Mouse (Mus musculus): ENCODE measurements around the gene Adtrp. TPM values are rescaled to one million over a fixed set of nuclear protein-coding genes. Genes with fewer than 3 reads are reported as not detected.

Gene Adtrp
- polyA plus RNA-seq, 1 experiment from 2014 or later = 3.0 TPM

DNA sequence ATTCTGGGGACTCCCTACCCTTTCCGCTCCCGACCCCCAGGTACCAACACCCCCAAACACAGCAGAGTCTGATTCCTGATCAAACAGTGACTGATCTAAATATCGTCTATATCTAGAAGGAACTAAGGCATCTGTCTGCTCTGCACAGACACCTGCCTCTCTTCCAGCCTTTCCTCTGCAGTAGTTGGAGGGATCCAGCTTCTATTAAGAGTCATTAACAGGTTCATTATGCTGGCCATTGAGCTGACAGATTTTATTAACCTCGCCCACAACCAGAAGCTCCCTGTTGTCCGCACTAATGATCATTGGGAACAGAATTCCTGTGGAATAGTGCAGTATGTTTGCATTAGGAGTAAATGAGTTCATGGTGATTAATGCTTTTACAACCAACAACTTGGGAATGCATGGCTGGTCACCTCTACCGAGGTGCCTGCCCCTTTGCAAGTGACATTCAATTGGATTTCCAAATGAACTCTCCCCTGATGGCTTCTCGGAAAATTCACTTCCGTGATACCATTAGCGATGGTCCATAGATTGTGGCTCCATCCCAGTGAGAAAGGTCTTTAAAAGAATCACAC lies 67.8 kb downstream of the Adtrp start:
- Histone ChIP-seq H3K4me2 (ENCODE audit: low read depth, low read length) (no peak overlapping the region), H3K9me3 (replicated peaks; ENCODE audit: control insufficient read depth, low read length) (no peaks in the 10 kb centered on the region), H3K9ac (ENCODE audit: low read depth, low read length) (no peak overlapping the region), H3K27ac (ENCODE audit: low read length) (no peak overlapping the region), H3K4me3 (ENCODE audit: low read depth, low read length) (no peak overlapping the region), H3K4me1 (ENCODE audit: control insufficient read depth, low read depth, low read length) (no peaks in the 10 kb centered on the region), H3K36me3 (ENCODE audit: control insufficient read depth, insufficient read depth) (no peaks in the 10 kb centered on the region), H3K27me3 (ENCODE audit: control insufficient read depth, insufficient read depth, low read depth, low read length) (no peaks in the 10 kb centered on the region)
- WGBS (ENCODE audit: insufficient replicate concordance) = 62% methylated on average over 9 of the region's 9 CpGs
- ATAC-seq (ENCODE audit: low read depth) = no peak

DNA sequence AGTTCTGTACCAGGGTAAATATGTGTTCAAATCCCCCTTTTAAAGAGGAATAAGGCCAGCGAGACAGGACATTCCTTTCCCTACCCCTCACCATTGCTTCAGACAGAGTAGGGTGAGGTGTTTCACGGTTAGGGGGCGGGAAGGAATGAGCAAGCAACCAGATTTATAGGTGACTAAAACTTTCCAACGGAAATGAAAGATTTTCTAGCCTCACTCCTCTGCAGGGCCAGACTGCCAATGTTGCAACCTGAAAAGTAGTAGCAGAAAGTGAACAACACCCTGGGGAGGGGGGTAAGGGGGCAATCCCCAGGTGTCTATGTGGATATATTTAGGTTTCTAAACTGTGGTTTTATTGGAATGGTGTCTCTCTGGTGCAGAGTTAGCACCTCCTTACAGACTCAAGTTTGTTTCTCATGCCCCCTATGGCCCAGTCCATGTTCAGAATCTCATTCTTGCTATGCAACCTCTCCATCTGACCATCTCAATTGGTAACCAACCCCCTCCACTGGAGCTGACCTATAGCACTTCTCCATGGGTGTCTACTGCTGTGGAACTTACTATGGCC lies 73.6 kb downstream of the Adtrp start:
- no peak overlapping the region for H3K27ac ChIP-seq (ENCODE audit: low read length)
- 62% methylated on average over 4 of the region's 4 CpGs for WGBS (ENCODE audit: insufficient replicate concordance)
- H3K9me3 ChIP-seq (replicated peaks; ENCODE audit: control insufficient read depth, low read length) = no peaks in the 10 kb centered on the region
- H3K4me3 ChIP-seq (ENCODE audit: low read depth, low read length) = no peak overlapping the region
- no peak overlapping the region for H3K4me2 ChIP-seq (ENCODE audit: low read depth, low read length)
- H3K36me3 ChIP-seq (ENCODE audit: control insufficient read depth, insufficient read depth) = no peaks in the 10 kb centered on the region
- H3K27me3 ChIP-seq (ENCODE audit: control insufficient read depth, insufficient read depth, low read depth, low read length) = no peaks in the 10 kb centered on the region
- no peaks in the 10 kb centered on the region for H3K4me1 ChIP-seq (ENCODE audit: control insufficient read depth, low read depth, low read length)
- ATAC-seq (ENCODE audit: low read depth) = no peak
- no peak overlapping the region for H3K9ac ChIP-seq (ENCODE audit: low read depth, low read length)

- Histone ChIP-seq H3K36me3 (ENCODE audit: control insufficient read depth, insufficient read depth) (no peaks in the 10 kb centered on the region), H3K27ac (ENCODE audit: low read length) (no peak overlapping the region), H3K9ac (ENCODE audit: low read depth, low read length) (no peak overlapping the region), H3K4me2 (ENCODE audit: low read depth, low read length) (no peak overlapping the region), H3K27me3 (ENCODE audit: control insufficient read depth, insufficient read depth, low read depth, low read length) (no peaks in the 10 kb centered on the region), H3K4me1 (ENCODE audit: control insufficient read depth, low read depth, low read length) (no peaks in the 10 kb centered on the region), H3K4me3 (ENCODE audit: low read depth, low read length) (no peak overlapping the region), H3K9me3 (replicated peaks; ENCODE audit: control insufficient read depth, low read length) (no peaks in the 10 kb centered on the region)
- ATAC-seq (ENCODE audit: low read depth) = no peak
- 72% methylated on average over 3 of the region's 3 CpGs for WGBS (ENCODE audit: insufficient replicate concordance)
Measured at GRCm38 (mm10) chr13:41771061-41771460, 76.4 kb downstream of the Adtrp start.

DNA sequence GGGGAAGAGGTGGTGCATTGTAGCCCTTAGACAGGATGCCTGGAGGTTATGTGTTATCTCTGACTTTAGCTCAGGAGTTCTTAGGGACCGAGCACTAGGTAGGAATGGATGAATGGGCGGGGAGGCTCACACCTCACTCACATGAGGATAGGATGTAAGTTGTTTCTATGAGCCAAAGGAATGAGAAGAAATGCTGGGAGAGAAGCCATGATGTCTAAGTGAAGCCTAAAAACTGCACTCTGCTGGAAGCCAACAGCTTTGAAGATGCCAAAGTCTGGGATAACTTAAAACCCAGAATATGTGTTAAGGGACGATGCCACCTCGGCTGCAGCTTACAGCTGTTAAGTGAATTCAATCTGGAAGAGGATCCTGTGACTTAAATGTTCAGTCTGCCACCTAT lies 79.5 kb downstream of the Adtrp start:
- Histone ChIP-seq H3K4me1 (ENCODE audit: control insufficient read depth, low read depth, low read length) (no peaks in the 10 kb centered on the region), H3K27ac (ENCODE audit: low read length) (no peak overlapping the region), H3K36me3 (ENCODE audit: control insufficient read depth, insufficient read depth) (no peaks in the 10 kb centered on the region), H3K9me3 (replicated peaks; ENCODE audit: control insufficient read depth, low read length) (no peaks in the 10 kb centered on the region), H3K9ac (ENCODE audit: low read depth, low read length) (no peak overlapping the region), H3K4me3 (ENCODE audit: low read depth, low read length) (no peak overlapping the region), H3K27me3 (ENCODE audit: control insufficient read depth, insufficient read depth, low read depth, low read length) (no peaks in the 10 kb centered on the region), H3K4me2 (ENCODE audit: low read depth, low read length) (no peak overlapping the region)
- 76% methylated on average over 4 of the region's 4 CpGs for WGBS (ENCODE audit: insufficient replicate concordance)
- no peak for ATAC-seq (ENCODE audit: low read depth)

DNA sequence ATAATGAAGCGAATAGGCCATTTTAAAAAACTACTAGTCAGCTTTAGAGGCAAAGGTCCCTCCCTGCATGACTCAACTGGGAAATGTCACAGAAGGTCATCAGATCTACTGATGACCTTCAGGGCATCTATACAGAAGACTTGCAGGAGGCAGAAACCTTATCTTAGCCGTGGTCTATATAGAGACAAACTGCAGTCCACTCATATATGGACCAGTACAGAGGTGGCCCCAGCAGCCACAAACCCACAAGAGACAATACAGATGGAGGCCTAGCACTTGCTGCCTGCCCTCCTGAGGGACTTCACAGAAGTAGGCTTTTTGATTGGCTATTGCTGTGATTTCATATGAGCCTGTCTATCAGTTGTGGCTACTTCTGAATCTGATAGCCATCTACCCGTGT lies 85.5 kb downstream of the Adtrp start:
- Histone ChIP-seq H3K4me2 (ENCODE audit: low read depth, low read length) (no peak overlapping the region), H3K36me3 (ENCODE audit: control insufficient read depth, insufficient read depth) (no peaks in the 10 kb centered on the region), H3K9me3 (replicated peaks; ENCODE audit: control insufficient read depth, low read length) (no peaks in the 10 kb centered on the region), H3K27me3 (ENCODE audit: control insufficient read depth, insufficient read depth, low read depth, low read length) (no peaks in the 10 kb centered on the region), H3K27ac (ENCODE audit: low read length) (no peak overlapping the region), H3K9ac (ENCODE audit: low read depth, low read length) (no peak overlapping the region), H3K4me1 (ENCODE audit: control insufficient read depth, low read depth, low read length) (no peaks in the 10 kb centered on the region), H3K4me3 (ENCODE audit: low read depth, low read length) (no peak overlapping the region)
- 50% methylated on average over 3 of the region's 3 CpGs for WGBS (ENCODE audit: insufficient replicate concordance)
- no peak for ATAC-seq (ENCODE audit: low read depth)

- Histone ChIP-seq H3K36me3 (ENCODE audit: control insufficient read depth, insufficient read depth) (no peaks in the 10 kb centered on the region), H3K9ac (ENCODE audit: low read depth, low read length) (no peak overlapping the region), H3K9me3 (replicated peaks; ENCODE audit: control insufficient read depth, low read length) (no peaks in the 10 kb centered on the region), H3K4me2 (ENCODE audit: low read depth, low read length) (no peak overlapping the region), H3K4me1 (ENCODE audit: control insufficient read depth, low read depth, low read length) (no peaks in the 10 kb centered on the region), H3K27me3 (ENCODE audit: control insufficient read depth, insufficient read depth, low read depth, low read length) (no peaks in the 10 kb centered on the region), H3K4me3 (ENCODE audit: low read depth, low read length) (no peak overlapping the region), H3K27ac (ENCODE audit: low read length) (no peak overlapping the region)
- no peak for ATAC-seq (ENCODE audit: low read depth)
- 62% methylated on average over 10 of the region's 10 CpGs for WGBS (ENCODE audit: insufficient replicate concordance)
Measured at GRCm38 (mm10) chr13:41760484-41760883, 87.0 kb downstream of the Adtrp start.

GRCm38 (mm10) chr13:41758550-41759465 lies 88.7 kb downstream of the Adtrp start:
- Histone ChIP-seq H3K4me1 (ENCODE audit: control insufficient read depth, low read depth, low read length) (no peaks in the 10 kb centered on the region), H3K4me2 (ENCODE audit: low read depth, low read length) (no peak overlapping the region), H3K9ac (ENCODE audit: low read depth, low read length) (no peak overlapping the region), H3K4me3 (ENCODE audit: low read depth, low read length) (no peak overlapping the region), H3K27ac (ENCODE audit: low read length) (no peak overlapping the region), H3K9me3 (replicated peaks; ENCODE audit: control insufficient read depth, low read length) (no peaks in the 10 kb centered on the region), H3K27me3 (ENCODE audit: control insufficient read depth, insufficient read depth, low read depth, low read length) (no peaks in the 10 kb centered on the region), H3K36me3 (ENCODE audit: control insufficient read depth, insufficient read depth) (no peaks in the 10 kb centered on the region)
- ATAC-seq (ENCODE audit: low read depth) = no peak
- WGBS (ENCODE audit: insufficient replicate concordance) = 63% methylated on average over 19 of the region's 19 CpGs

DNA sequence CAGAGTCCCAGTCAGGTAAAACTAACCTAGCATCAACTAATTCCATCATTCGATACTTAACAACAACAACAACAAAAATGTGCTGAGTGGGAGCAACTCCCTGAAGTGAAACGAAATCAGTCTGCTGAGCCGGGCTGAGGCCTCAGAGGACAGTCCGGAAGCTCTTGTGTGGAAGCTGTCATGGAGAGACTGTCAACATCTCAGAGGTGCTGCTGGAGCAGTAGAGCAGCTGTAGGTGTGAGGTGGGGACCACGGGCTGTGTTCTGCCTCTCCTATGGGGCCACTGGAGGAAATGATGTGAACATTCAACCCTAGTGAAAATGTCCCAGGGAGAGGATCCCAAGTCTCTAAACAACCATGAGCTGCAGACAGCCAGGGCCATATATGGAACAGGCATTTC lies 94.4 kb downstream of the Adtrp start:
- Histone ChIP-seq H3K4me3 (ENCODE audit: low read depth, low read length) (no peak overlapping the region), H3K27me3 (ENCODE audit: control insufficient read depth, insufficient read depth, low read depth, low read length) (no peaks in the 10 kb centered on the region), H3K4me1 (ENCODE audit: control insufficient read depth, low read depth, low read length) (no peaks in the 10 kb centered on the region), H3K36me3 (ENCODE audit: control insufficient read depth, insufficient read depth) (no peaks in the 10 kb centered on the region), H3K9ac (ENCODE audit: low read depth, low read length) (no peak overlapping the region), H3K9me3 (replicated peaks; ENCODE audit: control insufficient read depth, low read length) (no peaks in the 10 kb centered on the region), H3K4me2 (ENCODE audit: low read depth, low read length) (no peak overlapping the region), H3K27ac (ENCODE audit: low read length) (no peak overlapping the region)
- no peak for ATAC-seq (ENCODE audit: low read depth)
- WGBS (ENCODE audit: insufficient replicate concordance) = 51% methylated on average over 5 of the region's 5 CpGs

DNA sequence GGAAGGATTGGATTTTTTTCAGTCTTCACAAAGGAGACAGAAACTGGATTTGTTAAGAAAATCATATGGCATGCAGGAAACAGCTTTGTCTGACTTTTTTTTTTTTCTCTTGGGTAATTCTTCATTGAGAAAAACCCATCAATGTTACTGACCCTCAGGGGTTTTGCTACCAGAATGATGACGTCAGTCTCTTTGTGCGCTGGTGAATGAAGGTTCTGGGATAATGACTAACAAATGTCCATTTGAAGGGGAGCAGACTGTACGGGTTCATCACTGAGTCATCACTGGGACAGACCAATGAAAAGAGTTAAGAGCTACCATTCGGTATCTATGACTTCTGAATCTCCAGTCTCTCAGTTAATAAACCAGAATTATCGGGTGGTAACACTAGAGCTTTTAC lies 97.0 kb downstream of the Adtrp start:
- no peaks in the 10 kb centered on the region for H3K4me1 ChIP-seq (ENCODE audit: control insufficient read depth, low read depth, low read length)
- no peaks in the 10 kb centered on the region for H3K9me3 ChIP-seq (replicated peaks; ENCODE audit: control insufficient read depth, low read length)
- 65% methylated on average over 5 of the region's 5 CpGs for WGBS (ENCODE audit: insufficient replicate concordance)
- no peak overlapping the region for H3K27ac ChIP-seq (ENCODE audit: low read length)
- no peak overlapping the region for H3K9ac ChIP-seq (ENCODE audit: low read depth, low read length)
- no peak for ATAC-seq (ENCODE audit: low read depth)
- no peaks in the 10 kb centered on the region for H3K27me3 ChIP-seq (ENCODE audit: control insufficient read depth, insufficient read depth, low read depth, low read length)
- H3K4me2 ChIP-seq (ENCODE audit: low read depth, low read length) = no peak overlapping the region
- no peak overlapping the region for H3K4me3 ChIP-seq (ENCODE audit: low read depth, low read length)
- H3K36me3 ChIP-seq (ENCODE audit: control insufficient read depth, insufficient read depth) = no peaks in the 10 kb centered on the region

Data from liver, embryonic 16.5 days (tissue).